Comparison of ENCODE assay signal across 9 mouse cellular contexts in the genomic region with DNA sequence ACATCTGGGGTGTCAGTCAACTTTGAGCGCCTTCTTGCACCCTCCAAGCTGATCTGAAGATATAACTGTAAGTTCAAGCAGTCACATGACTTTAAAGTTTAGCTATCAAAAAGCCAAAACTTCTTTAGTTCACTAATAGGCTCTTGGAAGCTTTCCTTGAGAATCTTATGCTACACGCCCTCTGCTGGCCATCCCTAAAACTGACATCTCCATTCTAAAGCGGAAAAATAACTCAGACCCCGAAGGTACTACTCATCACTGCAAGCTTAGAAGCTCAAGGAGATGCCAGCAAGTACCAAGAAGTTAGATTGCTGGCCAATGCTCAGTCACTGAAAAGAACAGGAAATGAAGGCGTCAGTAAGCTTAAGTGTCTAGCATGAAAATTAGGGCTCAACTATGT. TPM values are rescaled to one million over a fixed set of nuclear protein-coding genes. Genes with fewer than 3 reads are reported as not detected.
DNase-seq lines count a peak whose midpoint lies in the region; ATAC-seq lines count a peak whose summit lies in the region.
"Had no signal": no experiment of that assay in that cellular context is flagged by ENCODE, and none has a peak within 500 bp of the region (broad histone marks: within the 10 kb centered on the region; RNA-seq: fewer than 3 reads in every experiment).

No protein-coding gene starts in this region.

- peak; percentile 41 to 85 for DNase-seq in adrenal gland, adult (ENCODE audit: inconsistent age in 2 of 2, low spot score in 1 of 2)
- no peak for DNase-seq in adrenal gland, postnatal 4 days (ENCODE audit: low spot score in 2 of 2)
- DNase-seq in urinary bladder, postnatal 14 days (ENCODE audit: low spot score), result peak; percentile 47
- DNase-seq in urinary bladder, postnatal 10 days (ENCODE audit: low spot score), result no peak
- DNase-seq in kidney, postnatal 4 days, result peak; percentile 77 to 79
- peak; percentile 74 for DNase-seq in lung, postnatal 14 days
- DNase-seq in right cerebral cortex, postnatal 10 days (ENCODE audit: low spot score in 2 of 2), result peak; percentile 88 to 90

- 0 out of 2 replicates have a peak, but pooled peaks have one; percentile 41 for ATAC-seq in erythroblast, adult 5-6 weeks (replicated peaks; ENCODE audit: low FRiP score, poor library complexity, severe bottlenecking)

RNA-seq across cellular contexts. Expression of gene Dnajb5, which starts 3.7 kb away (rescaled TPM):
- 10 to 100 TPM; 17.7 to 19.1 TPM for total RNA-seq in adrenal gland, postnatal 4 days (2021)
- total RNA-seq in erythroblast, adult 5-6 weeks (2015; ENCODE audit: low replicate concordance), result 7.9 TPM in 1 of 2 replicates, not detected in the other
- total RNA-seq in erythroblast, adult 5-6 weeks (2017; ENCODE audit: low replicate concordance), result 0.14 TPM in 1 of 2 replicates, not detected in the other

RNA-seq across cellular contexts. Expression of gene 1700022I11Rik, which starts 23.5 kb away (rescaled TPM):
- not detected for total RNA-seq in adrenal gland, postnatal 4 days (2021)
- not detected in 2 replicates for total RNA-seq in erythroblast, adult 5-6 weeks (2015; ENCODE audit: low replicate concordance)
- 5.3 TPM in 1 of 2 replicates, not detected in the other for total RNA-seq in erythroblast, adult 5-6 weeks (2017; ENCODE audit: low replicate concordance)
- total RNA-seq: gastrocnemius, postnatal 36 days had no signal

RNA-seq across cellular contexts. Expression of gene Phf24, which starts 29.5 kb away (rescaled TPM):
- 1 to 10 TPM; 3.4 to 5.4 TPM for total RNA-seq in adrenal gland, postnatal 4 days (2021)
- total RNA-seq in erythroblast, adult 5-6 weeks (2015; ENCODE audit: low replicate concordance), result not detected in 2 replicates
- 1.7 and 5.8 TPM in 2 replicates for total RNA-seq in erythroblast, adult 5-6 weeks (2017; ENCODE audit: low replicate concordance)

RNA-seq across cellular contexts. Expression of gene Vcp, which starts 54.4 kb away (rescaled TPM):
- total RNA-seq in adrenal gland, postnatal 4 days (2021), result 100 to 1,000 TPM; 283 to 294 TPM
- total RNA-seq in erythroblast, adult 5-6 weeks (2015; ENCODE audit: low replicate concordance), result 71.9 and 85.5 TPM in 2 replicates
- total RNA-seq in erythroblast, adult 5-6 weeks (2017; ENCODE audit: low replicate concordance), result 149 and 153 TPM in 2 replicates

Comparison
In these comparisons a context has a peak if more than half of its experiments do, and no peak if none do; other contexts are left out.
1. DNase-seq: peak in adrenal gland, adult (2 of 2), urinary bladder, postnatal 14 days (single experiment), kidney, postnatal 4 days (2 of 2), lung, postnatal 14 days (single experiment) and right cerebral cortex, postnatal 10 days (2 of 2); none in adrenal gland, postnatal 4 days (0 of 2) and urinary bladder, postnatal 10 days (single experiment).